Mouse (Mus musculus) stomach, embryonic 14.5 days (tissue): Measurements from ENCODE around the gene Xkrx. TPM values are rescaled to one million over a fixed set of nuclear protein-coding genes. Genes with fewer than 3 reads are reported as not detected.

Source experiments
- ATAC-seq: fragments of 200-750 bp; cut with Nextera tagmentation; 2 replicates; pipeline ENCODE4 v1.8.0; 2017; ENCODE audit warnings: low read depth, moderate TSS enrichment; ENCODE audit not compliant: insufficient number of reproducible peaks, insufficient read depth, low FRiP score
- H3K27ac ChIP-seq: fragments of 300-500 bp; sonication (generic); 2 replicates; pipeline ENCODE4 v1.5.1; 2014; ENCODE audit warnings: mild to moderate bottlenecking, low read length, moderate library complexity, mixed read lengths
- H3K27me3 ChIP-seq: fragments of 300-500 bp; sonication (generic); 2 replicates; pipeline ENCODE4 v1.6.1; 2014; ENCODE audit warnings: low read length, control low read depth, mixed read lengths; ENCODE audit not compliant: control insufficient read depth, insufficient read depth
- H3K36me3 ChIP-seq: fragments of 300-500 bp; sonication (generic); 2 replicates; pipeline ENCODE4 v1.6.1; 2014; ENCODE audit warnings: mild to moderate bottlenecking, control low read depth, low read length, moderate library complexity, mixed read lengths; ENCODE audit not compliant: control insufficient read depth, insufficient read depth
- H3K4me1 ChIP-seq: fragments of 300-500 bp; sonication (generic); 2 replicates; pipeline ENCODE4 v1.6.1; 2014; ENCODE audit warnings: low read length, control low read depth, mixed read lengths; ENCODE audit not compliant: control insufficient read depth, insufficient read depth
- H3K4me2 ChIP-seq: fragments of 300-500 bp; sonication (generic); replicated peaks from 2 replicates; pipeline ENCODE4 v1.6.1; 2014; ENCODE audit warnings: low read depth, low read length, control low read depth
- H3K4me3 ChIP-seq: fragments of 300-500 bp; sonication (generic); 2 replicates; pipeline ENCODE4 v1.5.1; 2014; ENCODE audit warnings: low read depth, low read length, control low read depth
- H3K9ac ChIP-seq: fragments of 300-500 bp; sonication (generic); replicated peaks from 2 replicates; pipeline ENCODE4 v1.6.1; 2014; ENCODE audit warnings: low read depth, mild to moderate bottlenecking, control low read depth, low read length, moderate library complexity, mixed read lengths
- H3K9me3 ChIP-seq: fragments of 300-500 bp; sonication (generic); 2 replicates; pipeline ENCODE4 v1.6.1; 2016; ENCODE audit warnings: low read depth, low read length, control low read depth; ENCODE audit not compliant: control insufficient read depth
- WGBS: fragments of 180-500 bp; shearing (Covaris S2); extraction: QIAGEN DNeasy Blood & Tissue Kit; methylation state at CpG from one replicate; pipeline ENCODE4 v1.1.7; 2014; 5-methylcytosine and 5-hydroxymethylcytosine counted together
- polyA plus RNA-seq: library from polyadenylated mRNA; unstranded; fragments of >200 nt; fragmentation: Nextera tagmentation; extraction: Ambion mirVana; gene quantifications from 2 replicates; pipeline ENCODE4 v1.2.1, GENCODE M21; 2014

The Xkrx gene
- polyA plus RNA-seq, 1 experiment from 2014 or later = 0.30 TPM

DNA sequence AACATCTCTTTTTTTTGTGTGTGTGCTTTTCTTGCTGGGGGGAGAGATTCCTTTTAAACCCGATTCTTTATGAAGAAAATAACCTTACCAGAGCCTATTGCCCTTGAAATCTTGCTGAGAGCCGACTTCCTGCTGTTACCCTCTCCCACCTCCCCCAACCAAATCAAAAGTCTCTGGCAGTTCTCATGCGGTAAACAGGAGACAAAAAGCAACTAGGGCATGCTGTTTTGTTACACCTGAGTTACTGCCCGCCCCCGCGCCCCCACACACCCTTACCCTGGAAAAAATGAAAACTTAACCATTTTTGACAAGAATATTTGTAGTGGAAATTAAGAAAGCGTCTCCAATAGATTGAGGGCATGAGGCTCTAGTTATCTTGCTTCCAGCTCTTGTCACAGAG lies 3.7 kb downstream of the Xkrx start:
- Histone ChIP-seq H3K4me2 (no peak overlapping the region), H3K4me1 (no peaks in the 10 kb centered on the region), H3K27ac (no peak overlapping the region), H3K9ac (no peak overlapping the region), H3K4me3 (no peak overlapping the region), H3K9me3 (no peaks in the 10 kb centered on the region), H3K27me3 (no peaks in the 10 kb centered on the region), H3K36me3 (no peaks in the 10 kb centered on the region)
- 41% methylated on average over 7 of the region's 7 CpGs for WGBS
- no peak for ATAC-seq

- WGBS = 81% methylated on average over 4 of the region's 4 CpGs
- H3K4me2 ChIP-seq = no peak overlapping the region
- no peaks in the 10 kb centered on the region for H3K36me3 ChIP-seq
- no peak for ATAC-seq
- H3K27me3 ChIP-seq = no peaks in the 10 kb centered on the region
- H3K4me3 ChIP-seq = no peak overlapping the region
- no peak overlapping the region for H3K27ac ChIP-seq
- no peak overlapping the region for H3K9ac ChIP-seq
- no peaks in the 10 kb centered on the region for H3K4me1 ChIP-seq
- H3K9me3 ChIP-seq = no peaks in the 10 kb centered on the region
Measured at GRCm38 (mm10) chrX:134141986-134142385, 19.9 kb downstream of the Xkrx start.

- Histone ChIP-seq H3K27ac (no peak overlapping the region), H3K4me3 (no peak overlapping the region), H3K9me3 (no peaks in the 10 kb centered on the region), H3K36me3 (no peaks in the 10 kb centered on the region), H3K27me3 (no peaks in the 10 kb centered on the region), H3K4me2 (no peak overlapping the region), H3K4me1 (no peaks in the 10 kb centered on the region), H3K9ac (no peak overlapping the region)
- 88% methylated on average over 1 of the region's 1 CpGs for WGBS
- no peak for ATAC-seq
Measured at GRCm38 (mm10) chrX:134141551-134141950, 20.3 kb downstream of the Xkrx start.

GRCm38 (mm10) chrX:134140024-134140423 lies 21.9 kb downstream of the Xkrx start:
- H3K4me2 ChIP-seq = no peak overlapping the region
- no peaks in the 10 kb centered on the region for H3K27me3 ChIP-seq
- no peak overlapping the region for H3K27ac ChIP-seq
- H3K4me3 ChIP-seq = no peak overlapping the region
- ATAC-seq = no peak
- H3K36me3 ChIP-seq = no peaks in the 10 kb centered on the region
- no peaks in the 10 kb centered on the region for H3K4me1 ChIP-seq
- no peak overlapping the region for H3K9ac ChIP-seq
- WGBS = 71% methylated on average over 6 of the region's 6 CpGs
- H3K9me3 ChIP-seq = no peaks in the 10 kb centered on the region

GRCm38 (mm10) chrX:134133821-134134220 lies 28.1 kb downstream of the Xkrx start:
- no peak for ATAC-seq
- 57% methylated on average over 3 of the region's 3 CpGs for WGBS
- H3K9me3 ChIP-seq = no peaks in the 10 kb centered on the region
- no peaks in the 10 kb centered on the region for H3K36me3 ChIP-seq
- no peaks in the 10 kb centered on the region for H3K4me1 ChIP-seq
- H3K27ac ChIP-seq = no peak overlapping the region
- H3K27me3 ChIP-seq = no peaks in the 10 kb centered on the region
- no peak overlapping the region for H3K9ac ChIP-seq
- no peak overlapping the region for H3K4me3 ChIP-seq
- H3K4me2 ChIP-seq = no peak overlapping the region

DNA sequence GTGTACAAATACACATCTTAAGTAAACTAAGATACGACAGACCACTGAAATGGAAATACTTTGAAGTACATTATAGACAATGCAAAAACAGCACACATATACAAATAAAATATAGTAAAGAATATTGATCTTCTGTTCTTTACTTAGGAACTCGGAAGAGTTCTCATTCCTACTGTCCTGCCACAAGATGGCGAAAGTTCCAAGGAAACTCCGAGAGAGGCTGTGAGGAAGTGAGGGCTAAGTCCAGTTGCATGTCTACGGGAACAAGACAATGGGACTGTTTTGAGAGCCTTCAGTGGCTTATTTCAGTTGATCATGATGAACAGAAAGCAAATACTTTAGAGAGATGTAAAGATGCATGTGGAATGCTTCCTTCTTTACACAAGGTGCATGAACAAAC lies 29.6 kb downstream of the Xkrx start:
- no peak for ATAC-seq
- no peak overlapping the region for H3K9ac ChIP-seq
- H3K4me3 ChIP-seq = no peak overlapping the region
- no peaks in the 10 kb centered on the region for H3K4me1 ChIP-seq
- no peak overlapping the region for H3K27ac ChIP-seq
- H3K9me3 ChIP-seq = no peaks in the 10 kb centered on the region
- H3K4me2 ChIP-seq = no peak overlapping the region
- 23% methylated on average over 5 of the region's 5 CpGs for WGBS
- H3K27me3 ChIP-seq = no peaks in the 10 kb centered on the region
- H3K36me3 ChIP-seq = no peaks in the 10 kb centered on the region

DNA sequence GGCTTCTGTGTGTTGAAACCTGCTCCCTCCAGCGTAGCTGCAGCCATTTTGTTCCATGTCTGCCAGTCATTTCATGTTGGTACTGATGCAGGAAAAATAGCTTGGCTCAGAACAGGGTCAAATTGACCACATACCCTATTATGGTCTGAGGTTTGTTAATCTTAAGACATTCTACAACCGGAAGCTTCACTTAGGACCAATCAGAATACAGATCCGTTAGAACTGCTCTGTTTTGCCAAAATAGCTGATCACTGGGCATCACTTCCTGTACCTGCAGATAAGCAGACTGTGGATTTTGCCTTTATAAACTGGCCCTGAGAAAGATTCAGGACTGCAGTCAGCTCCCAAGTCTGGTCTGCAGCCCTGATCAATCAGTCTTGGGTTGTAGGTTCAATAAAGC lies 33.3 kb downstream of the Xkrx start:
- Histone ChIP-seq H3K36me3 (no peaks in the 10 kb centered on the region), H3K9me3 (no peaks in the 10 kb centered on the region), H3K4me1 (no peaks in the 10 kb centered on the region), H3K27me3 (no peaks in the 10 kb centered on the region), H3K4me2 (no peak overlapping the region), H3K9ac (no peak overlapping the region), H3K4me3 (no peak overlapping the region), H3K27ac (no peak overlapping the region)
- WGBS = 78% methylated on average over 3 of the region's 3 CpGs
- no peak for ATAC-seq

DNA sequence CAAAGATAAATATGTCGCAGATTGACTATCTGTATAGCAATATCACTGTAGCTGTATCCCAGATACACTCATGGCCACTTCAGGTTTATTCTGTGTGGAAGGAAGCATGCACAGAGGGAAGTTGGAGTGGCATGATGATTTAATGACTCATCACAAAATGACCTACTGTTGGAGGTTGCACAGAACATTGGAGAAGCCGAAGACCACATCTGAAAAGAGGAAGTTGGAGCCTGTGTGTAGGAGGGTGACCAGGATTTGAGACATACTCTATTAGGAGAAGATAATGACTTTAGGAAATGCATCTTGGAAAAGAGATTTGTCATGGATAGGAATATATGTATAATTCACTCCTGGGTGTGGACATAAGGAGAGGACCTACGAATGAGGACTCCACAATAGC lies 45.5 kb downstream of the Xkrx start:
- ATAC-seq = no peak
- Histone ChIP-seq H3K9me3 (no peaks in the 10 kb centered on the region), H3K27me3 (no peaks in the 10 kb centered on the region), H3K4me1 (no peaks in the 10 kb centered on the region), H3K27ac (no peak overlapping the region), H3K4me3 (no peak overlapping the region), H3K9ac (no peak overlapping the region), H3K36me3 (no peaks in the 10 kb centered on the region), H3K4me2 (no peak overlapping the region)
- WGBS = 59% methylated on average over 3 of the region's 3 CpGs

GRCm38 (mm10) chrX:134111767-134112166 lies 50.1 kb downstream of the Xkrx start:
- Histone ChIP-seq H3K4me3 (no peak overlapping the region), H3K4me2 (no peak overlapping the region), H3K36me3 (no peaks in the 10 kb centered on the region), H3K9me3 (no peaks in the 10 kb centered on the region), H3K27me3 (no peaks in the 10 kb centered on the region), H3K27ac (no peak overlapping the region), H3K4me1 (no peaks in the 10 kb centered on the region), H3K9ac (no peak overlapping the region)
- 75% methylated on average over 3 of the region's 3 CpGs for WGBS
- no peak for ATAC-seq
